Mouse (Mus musculus): ENCODE measurements at regions not wholly inside any gene's neighbourhood (a gene's known extent, or its start where the extent isn't known, plus 50 kb on each side); places are given as distances from the start of the nearest gene placed in this dataset.
A peak's percentile ranks its signal among the peaks of the same experiment; 100 is the strongest.
"Not testable (repeated sequence)": the region's sequence is repeated elsewhere in the genome, so short reads cannot be mapped to it uniquely, and the experiment has no call there.

DNA sequence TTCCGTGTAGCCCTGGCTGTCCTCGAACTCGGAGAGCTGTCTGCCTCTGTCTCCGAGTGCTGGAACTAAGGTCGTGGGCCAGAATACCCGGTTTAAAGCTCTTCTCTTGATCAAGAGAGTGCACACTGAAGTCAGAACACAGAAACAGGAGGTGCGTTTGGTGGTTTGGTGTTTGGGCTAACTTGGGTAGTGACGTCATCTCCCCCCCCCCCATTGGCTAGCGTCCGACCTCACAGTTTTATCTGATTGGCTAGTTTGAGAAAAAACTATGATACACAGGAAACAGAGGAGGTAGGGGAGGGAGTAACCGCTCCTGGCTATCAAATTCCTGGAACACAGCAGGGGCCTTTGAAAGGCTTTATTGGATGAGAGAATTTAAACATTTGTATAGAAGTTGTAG, 60.2 kb upstream of the Pim1 start:
- no peak for DNase-seq

DNA sequence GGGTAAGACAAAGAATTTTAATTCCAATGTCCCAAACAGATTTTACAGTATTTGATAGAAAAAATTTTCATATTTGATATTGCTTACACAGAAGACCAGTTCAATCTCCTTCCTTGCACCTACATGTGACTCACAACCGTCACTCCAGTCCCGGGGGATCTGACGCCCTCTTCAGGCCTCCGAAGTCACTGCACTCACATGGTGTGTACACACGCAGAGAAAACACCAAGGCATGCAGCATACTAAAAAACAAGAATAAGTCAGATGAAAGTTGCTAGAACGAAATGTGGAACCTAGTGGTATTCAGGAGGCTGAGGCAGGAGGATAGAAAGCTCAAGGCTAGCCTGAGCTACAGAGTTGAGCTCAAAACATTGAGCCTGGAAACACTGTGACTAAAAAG, 59.7 kb upstream of the Pim1 start:
- DNase-seq, result no peak

DNA sequence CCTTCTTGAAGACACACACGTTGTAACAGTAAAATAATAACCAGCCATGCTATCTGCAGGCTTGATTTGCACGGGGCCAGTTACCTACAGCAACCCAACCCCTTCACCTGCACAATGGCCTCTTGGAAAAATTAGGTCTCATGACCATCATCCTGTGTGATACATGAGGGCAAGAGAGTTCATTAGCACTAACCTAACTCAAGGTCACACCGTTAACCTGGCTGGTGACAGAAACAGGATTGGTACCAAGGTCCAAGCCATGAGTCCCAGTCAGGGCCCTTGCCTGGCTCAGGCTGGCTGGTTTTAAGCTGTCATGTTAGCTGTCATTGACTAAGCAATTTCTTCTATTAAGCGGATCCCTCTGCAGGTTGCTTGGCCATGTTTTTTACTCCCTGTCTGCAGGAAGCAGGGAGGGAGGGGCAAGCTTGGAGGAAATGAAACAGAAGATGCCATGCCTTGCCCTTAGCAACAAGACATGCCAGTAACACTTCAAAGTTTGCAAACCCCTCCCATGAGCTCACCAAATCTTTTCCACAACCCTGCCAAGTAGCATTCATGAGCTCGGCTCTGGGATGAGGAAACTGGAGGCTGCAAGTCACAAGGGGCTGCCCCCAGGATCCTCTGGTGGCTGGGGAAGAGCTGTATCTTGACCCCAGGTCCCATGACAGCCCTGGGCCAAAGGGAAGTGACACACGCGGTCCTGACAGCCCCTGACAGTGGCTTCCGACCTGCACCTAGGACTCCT, 58.8 kb upstream of the Pim1 start:
- no peak for DNase-seq

DNA sequence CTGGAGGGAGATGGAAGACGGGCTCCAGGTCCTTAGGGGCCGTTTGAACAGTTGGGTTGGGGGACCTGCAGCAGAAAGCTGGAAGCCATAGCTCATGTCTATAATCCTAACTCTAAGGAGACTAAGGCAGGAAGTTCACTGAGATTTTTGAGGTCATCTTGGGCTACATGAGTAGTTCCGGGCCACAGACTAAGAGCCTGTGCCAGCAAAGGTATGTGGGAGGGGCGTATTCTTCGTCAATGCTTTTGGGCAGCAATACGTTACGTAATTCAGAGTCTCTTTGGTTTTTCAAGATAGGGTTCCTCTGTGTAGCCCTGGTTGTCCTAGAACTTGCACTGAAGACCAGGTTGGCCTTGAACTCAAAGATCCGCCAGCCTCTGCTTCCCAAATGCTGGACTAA, 57.9 kb upstream of the Pim1 start:
- no peak for DNase-seq

DNA sequence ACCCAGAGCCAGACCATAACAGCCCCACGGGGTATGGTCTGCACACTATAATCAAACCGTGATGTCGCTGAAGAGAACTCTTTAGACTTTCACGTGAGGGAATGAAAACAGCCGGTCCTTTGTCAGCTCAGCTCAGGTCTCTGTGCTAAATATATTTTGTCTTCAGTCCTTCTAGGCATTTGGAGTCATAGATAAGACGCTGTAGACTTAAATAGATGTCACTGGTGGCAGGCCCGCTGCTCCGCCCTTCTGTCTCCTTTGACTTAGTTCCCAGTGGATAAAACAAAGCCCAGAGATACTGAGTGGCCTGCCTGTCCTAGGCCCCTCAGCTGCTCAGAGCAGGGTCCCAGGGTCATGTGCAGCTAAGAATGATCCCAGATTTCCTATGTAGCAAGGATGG, 57.2 kb upstream of the Pim1 start:
- no peak for DNase-seq

DNA sequence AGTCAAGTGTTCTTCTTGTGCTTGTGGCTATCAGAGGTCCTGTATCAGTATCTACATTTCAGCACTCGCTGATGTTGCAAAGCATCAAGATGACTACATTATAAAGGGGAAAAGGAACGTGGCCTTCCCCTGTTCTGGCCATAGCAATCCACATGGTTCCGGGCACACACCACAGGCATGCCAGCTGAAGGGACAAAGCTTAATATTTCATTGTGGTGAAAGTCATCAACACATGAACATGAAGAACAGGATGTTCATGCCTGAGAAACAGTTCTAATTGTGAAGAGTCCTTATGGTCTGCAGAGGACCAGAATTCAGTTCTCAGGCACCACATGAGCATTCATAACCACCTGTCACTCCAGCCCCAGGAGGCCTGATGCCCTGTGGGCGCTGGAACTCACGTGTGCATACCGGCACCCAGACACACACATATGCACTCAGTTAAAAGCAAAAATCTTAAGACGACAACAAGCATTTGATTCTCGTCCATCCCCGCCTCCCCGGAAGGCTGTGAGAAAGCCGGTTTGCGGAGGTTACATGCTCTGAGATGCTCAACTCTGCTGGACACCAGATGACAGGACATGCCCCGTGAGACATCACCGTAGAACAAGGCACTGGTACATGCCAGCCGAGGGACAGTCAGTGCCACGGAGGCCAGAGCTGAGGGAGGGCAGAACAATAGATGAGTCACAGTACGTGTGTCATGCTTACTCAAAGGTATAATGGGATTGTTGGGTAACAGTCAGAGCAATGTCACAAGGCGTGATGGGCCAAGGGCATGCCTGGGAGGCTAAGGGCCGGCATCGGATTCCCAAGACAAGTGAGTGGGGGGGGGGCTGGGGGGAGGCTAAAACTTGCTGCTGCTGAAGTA, 56.2 kb upstream of the Pim1 start:
- DNase-seq, result no peak

DNA sequence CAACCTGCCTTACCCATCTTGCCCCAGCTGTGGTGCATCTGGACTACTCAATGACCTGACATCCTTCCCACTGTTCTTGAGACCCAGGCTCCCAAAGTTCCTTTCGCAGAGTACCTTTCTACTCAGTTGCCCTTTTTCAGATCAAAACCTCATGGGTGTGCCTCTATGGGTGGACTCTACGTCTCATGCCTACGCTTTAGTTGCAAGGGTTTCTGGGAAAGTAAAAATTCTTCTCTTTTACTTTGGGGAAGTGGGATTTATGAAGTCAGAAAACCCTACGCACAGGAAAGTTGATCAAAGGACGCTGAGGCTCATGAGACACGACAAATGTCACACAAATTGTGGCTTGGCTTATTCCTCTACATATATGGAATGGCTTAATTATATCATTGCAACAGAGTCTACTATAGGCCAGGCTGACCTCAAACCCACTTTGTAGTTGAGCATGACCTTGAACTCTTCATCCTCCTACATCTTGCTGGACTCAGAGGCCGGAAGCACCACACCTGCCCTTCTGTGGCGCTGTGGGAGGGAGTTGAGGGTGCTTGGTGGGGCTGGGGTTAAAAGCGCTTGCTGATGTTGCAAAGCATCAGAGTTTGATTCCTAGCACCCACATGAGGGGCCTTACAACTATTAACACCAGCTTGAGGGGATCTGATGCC, 55.1 kb upstream of the Pim1 start:
- DNase-seq, result no peak

DNA sequence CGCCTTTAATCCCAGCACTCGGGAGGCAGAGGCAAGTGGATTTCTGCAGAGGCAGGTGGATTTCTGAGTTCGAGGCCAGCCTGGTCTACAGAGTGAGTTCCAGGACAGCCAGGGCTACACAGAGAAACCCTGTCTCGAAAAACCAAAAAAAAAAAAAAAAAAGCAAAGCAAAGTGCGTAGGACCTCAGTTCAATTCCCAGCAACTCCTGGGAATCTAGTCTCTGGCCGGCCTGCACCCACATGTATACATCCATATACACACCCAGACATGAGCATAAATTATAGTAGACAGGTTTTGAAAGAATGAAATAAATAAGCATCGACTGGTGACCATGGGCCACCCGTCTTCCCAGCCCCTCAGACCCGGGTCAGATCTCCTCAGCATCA, 54.1 kb upstream of the Pim1 start:
- not testable (repeated sequence) for DNase-seq

DNA sequence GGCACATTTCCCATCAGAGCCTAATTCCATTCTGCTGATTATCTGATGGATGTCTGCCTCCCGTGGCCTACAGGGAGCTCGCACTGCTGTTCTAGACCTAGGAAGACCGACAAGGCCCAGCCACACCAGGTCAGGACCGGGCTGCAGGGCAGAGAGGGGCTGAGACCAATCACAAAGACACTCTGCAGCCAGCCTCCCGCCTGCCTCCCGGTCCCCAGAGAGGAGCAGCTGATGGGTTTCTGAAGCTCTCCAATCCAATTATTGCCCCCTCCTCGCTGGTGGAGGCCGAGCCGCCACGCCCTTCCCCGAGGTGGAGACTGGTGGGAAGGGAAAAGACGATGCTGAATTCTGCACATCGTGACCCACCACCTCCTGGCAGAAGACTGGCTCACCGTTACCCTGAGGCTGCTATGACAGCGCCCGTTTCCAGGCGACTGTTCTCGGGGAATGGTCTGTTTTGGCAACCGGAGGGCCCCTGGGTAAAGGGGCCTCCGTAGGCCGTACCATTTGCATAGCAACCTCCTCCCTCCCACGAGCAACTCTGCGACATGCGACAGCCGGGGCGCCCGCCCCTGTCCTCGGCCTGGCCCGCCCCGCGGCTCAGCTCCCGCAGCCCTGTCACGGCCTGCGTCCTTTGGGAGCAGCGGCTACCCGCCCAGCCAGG, 53.5 kb upstream of the Pim1 start:
- peak; percentile 68 for DNase-seq

DNA sequence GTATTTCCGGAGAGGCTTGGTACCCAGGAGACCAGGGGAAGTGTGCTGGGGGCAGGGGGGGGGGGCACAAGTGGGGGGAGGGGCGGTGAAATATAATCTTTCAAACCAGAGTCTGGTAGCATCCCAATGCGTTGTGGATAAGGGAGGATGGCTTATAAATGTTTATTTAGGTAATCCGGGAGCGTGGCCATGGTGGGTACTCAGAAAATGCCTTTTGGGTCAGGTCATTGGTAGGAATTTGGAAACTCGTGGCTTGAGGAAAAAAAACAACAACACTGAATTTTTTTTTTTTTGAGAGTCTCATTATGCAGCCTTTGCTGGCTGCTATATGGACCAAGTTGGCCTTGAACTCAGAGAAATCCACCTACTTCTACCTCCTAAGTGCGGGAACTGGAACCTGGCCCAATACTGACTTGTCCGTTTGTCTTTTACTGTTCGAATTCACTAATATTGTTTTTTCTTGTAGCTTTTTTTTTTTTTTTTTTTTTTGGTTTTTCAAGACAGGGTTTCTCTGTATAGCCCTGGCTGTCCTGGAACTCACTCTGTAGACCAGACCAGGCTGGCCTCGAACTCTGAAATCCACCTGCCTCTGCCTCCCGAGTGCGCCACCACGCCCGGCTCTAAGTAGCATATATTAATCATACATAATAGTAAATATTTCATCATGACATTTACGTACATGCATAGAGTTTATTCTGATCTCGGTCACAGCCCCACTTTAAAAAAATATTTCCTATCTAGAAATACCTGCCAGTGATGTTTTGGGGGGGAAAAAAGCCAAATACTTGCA, 52.8 kb upstream of the Pim1 start:
- DNase-seq, result no peak

DNA sequence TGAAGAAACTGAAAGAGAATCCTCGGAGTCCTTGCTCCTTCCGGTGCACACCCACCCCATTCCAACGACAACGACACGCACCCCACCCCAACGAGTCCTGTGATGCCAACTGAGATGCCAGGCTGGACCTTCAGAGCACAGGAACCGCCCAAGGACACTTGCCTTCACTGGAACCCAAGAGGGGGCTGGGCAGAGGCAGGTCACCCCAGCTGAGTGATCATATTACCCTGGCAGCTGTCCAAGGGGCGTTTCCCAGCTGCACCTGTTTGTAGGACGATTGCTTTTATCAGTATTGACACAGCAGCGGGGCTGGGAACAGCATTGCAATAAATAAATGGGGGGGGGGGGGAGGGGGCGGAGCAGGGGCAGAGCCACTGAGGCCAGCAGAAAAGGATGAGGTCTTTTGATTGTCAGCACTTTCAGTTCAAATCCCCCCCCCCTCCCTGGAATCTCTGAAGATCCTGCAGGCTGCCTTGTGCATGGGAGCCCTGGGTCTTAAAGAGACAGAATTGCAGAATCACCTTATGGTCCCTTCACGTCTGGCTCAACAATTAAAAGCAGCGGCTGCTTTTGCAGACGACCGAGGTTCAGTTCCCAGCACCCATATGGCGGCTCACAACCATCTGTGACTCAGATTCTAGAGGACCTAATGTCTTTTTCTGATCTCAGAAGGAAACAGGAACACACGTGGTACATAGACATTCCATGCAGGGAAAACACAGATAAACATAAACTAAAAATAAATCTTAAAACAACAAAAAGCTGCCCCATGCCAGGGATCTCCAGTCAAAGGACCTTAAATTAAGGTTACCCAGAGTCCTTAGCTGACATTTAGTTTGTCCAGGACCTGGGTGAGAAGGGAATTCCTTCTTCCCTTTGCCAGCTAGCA, 52.0 kb upstream of the Pim1 start:
- peak; percentile 33 for DNase-seq

DNA sequence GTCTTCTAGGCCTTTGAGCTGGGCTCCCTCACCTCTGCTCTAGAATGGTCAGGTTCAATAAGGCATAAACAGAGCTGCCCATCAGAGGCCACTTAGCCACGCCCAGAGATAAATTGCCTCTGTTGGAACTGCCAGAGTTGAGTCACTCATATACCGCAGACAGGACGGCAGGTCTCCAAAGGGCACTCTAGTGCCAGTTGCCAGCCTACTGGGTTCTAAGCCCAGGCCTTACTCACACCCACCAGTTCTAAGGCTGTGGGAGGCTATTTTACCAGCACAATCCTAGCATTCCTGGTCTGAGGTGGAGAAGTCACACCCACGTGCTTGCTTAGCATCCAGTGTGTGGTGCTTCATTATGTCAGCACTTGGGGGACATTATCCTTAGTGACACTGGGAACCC, 50.6 kb upstream of the Pim1 start:
- DNase-seq, result no peak

DNA sequence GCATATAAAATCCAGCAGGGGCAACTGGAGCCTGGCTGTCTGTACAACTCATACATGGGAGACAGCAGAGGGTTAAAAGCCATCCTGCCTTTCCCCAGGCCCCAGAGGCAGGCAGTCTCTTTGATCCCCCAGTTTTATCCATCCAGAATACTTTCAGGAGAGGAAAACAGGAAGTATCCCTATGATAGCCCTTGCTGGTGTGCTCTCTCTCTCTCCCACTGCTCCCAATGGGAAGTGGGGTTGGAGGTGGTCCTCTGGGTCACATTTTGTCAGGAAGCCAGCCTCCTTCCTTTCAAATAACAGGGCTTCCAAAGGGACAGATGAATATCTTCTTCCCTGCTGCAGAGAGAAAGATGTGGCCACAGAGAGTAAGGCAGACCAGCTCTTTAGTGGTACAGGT, 50.1 kb upstream of the Pim1 start:
- DNase-seq, result no peak

Measured in cerebellum, adult 11-12 months (tissue).